Mouse (Mus musculus) heart, postnatal 36 days (tissue): ENCODE measurements around the gene Cpsf6. TPM values are rescaled to one million over a fixed set of nuclear protein-coding genes. Genes with fewer than 3 reads are reported as not detected.

Experiments used
- DNase-seq, 2 experiments: peaks; one replicate each; pipeline ENCODE4 v3.0.0; 2021 to 2022
- intact Hi-C: fragments of 180-260 bp; cut with DNase I; formaldehyde crosslinking; loops from one replicate; pipeline ENCODE4 v1.15.1; 2025
- total RNA-seq, 2 experiments: library from RNA; stranded (reverse); gene quantifications; 2 replicates each; pipeline ENCODE4 v1.2.3; 2021

Gene Cpsf6
- 10 to 100 TPM; 30.0 to 33.7 TPM for total RNA-seq

- intact Hi-C loops, result loop anchor here (10.0 kb wide), 1 partner anchor 315 kb away; the partner anchor contains the start of gene Cct2
- no peak for DNase-seq
Observed at GRCm38 (mm10) chr10:117379908-117380307, at the start of gene Cpsf6. Gene Cpsf6 (minus strand): TSS chr10:117380015.

DNA sequence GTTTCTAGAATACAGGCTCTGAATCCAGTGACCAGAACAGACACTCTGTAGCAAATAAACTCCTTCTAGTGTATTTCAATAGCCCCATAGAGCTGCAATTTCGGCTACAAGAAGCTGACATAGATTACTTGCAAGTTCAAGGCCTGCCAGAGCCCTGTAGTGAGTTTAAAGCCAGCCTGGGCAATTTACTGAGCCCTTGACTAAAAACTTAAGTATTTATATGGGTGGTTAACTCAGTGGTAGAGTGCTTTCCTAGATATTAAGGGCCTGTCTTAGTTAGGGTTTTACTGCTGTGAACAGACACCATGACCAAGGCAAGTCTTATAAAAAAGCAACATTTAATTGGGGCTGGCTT lies 46.8 kb upstream of the Cpsf6 start:
- no peak for DNase-seq
- intact Hi-C loops, result no loop called here

DNA sequence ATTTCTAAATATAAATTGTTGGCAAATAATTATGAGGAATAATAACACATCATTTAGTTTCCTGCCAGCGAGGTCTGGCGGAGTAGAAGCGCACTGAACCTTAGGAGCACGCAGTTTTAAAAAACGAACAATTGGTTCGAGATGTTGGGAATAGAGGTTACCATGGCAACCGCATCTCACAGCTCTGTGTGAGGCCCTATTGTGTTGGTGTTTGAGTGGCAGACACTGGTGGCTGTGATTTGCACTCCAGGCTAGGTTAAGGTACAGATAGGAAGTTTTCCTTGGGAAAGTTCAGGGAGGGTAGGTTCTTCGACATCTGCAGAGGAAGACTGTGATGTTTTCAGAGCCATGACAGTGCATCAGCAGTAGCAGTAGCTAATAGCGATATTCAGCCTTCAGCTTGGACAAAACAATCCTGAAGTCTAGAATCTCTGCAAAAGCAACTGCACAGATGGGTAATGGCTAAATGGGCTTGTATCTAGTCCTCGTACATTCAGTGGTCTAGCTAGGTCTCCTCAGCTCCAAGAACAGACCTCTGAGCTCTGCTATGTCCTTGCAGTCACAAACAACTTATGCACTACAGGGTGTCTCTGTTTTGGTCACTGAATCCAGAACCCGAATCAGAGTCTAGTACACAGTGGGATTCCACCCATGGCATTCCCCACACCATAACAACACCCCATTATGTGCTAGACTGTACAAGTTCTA lies 46.2 kb upstream of the Cpsf6 start:
- no peak for DNase-seq
- intact Hi-C loops, result no loop called here

DNA sequence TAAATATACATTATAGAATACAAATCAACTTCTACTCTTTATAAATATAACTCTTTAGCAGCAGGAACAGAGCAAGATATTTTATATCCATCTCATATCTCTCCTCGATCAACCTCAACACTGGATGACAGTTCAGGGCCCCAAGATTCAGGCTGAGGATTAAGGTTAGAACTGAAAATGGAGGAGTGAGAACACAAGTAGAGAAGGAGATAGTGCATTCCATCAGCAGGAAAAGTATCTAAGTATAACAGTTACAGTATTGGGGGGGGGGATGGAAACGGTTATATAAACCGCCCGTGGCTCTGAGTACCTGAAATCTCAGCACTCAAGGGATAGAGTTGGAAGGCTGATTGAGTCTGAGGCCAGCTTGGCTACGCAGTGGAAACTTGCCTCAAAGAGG lies 45.2 kb upstream of the Cpsf6 start:
- intact Hi-C loops, result no loop called here
- no peak for DNase-seq

DNA sequence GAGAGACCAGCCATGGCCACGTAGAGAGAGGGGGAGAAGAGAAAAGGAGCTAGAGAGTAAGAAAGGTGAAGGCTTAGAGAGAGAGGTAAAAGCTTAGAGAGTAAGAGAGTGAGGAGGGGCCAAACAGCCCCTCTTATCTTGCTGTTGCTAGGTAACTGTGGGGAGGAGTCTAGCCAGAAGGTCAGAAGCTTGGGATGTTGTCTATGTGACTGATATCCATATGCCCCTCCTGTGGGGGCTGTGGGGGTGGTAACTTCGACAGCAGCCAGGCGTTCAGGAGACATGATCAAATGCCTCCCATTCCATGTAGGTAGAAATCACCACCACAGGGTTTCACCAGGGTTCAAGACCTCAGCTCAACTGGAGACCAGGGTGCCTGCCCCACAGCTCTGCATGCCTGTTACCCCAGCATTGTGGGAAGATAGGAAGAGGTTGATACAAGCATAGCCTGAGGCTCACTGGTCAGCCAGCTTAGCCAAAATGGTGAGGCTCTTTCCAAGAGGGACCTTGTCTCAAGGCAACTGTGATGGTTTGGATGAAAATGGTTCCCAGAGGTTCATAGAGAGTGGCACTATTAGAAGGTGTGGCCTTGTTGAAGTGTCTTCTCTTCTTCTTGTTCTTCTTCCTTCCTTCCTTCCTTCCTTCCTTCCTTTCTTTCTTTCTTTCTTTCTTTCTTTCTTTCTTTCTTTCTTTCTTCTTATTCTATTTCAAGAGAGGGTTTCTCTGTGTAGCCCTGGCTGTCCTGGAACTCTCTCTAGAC lies 44.5 kb upstream of the Cpsf6 start:
- no peak for DNase-seq
- intact Hi-C loops, result no loop called here

GRCm38 (mm10) chr10:117423025-117424002 lies 43.5 kb upstream of the Cpsf6 start:
- intact Hi-C loops, result no loop called here
- DNase-seq, result no peak

- intact Hi-C loops, result no loop called here
- no peak for DNase-seq
Observed at GRCm38 (mm10) chr10:117422174-117422808, 42.5 kb upstream of the Cpsf6 start.

- intact Hi-C loops, result no loop called here
- DNase-seq, result no peak
Observed at GRCm38 (mm10) chr10:117421283-117422107, 41.7 kb upstream of the Cpsf6 start.

- intact Hi-C loops, result no loop called here
- DNase-seq, result no peak
Observed at GRCm38 (mm10) chr10:117420502-117421282, 40.9 kb upstream of the Cpsf6 start.

GRCm38 (mm10) chr10:117419577-117420290 lies 39.9 kb upstream of the Cpsf6 start:
- intact Hi-C loops, result no loop called here
- DNase-seq, result no peak

DNA sequence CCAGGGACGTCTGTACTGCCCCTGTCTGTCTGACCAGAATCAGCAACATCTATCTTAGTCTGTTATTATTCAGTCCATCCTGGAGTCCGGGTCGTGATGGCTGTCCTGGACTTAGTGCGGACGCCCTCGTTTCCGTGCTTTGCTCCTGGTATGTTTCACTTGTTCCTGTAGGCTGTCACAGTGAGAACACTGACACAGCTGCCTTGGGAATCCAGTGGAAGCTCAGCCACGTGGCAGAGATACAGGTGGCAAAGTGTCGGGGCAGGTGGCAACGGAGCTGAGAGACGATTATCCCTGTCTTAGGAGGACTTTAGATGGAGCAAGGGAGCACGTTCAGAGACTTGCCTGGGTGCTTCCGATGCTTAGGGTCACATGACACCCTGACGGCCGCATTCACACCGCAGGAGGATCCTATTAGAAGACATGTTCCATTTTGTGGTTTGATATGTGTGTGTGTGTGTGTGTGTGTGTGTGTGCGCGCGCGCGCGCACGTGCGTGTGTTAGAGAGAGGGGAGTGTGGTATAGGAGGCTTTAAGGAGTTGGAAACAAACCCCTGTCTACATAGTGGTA lies 38.9 kb upstream of the Cpsf6 start:
- intact Hi-C loops, result no loop called here
- no peak for DNase-seq

DNA sequence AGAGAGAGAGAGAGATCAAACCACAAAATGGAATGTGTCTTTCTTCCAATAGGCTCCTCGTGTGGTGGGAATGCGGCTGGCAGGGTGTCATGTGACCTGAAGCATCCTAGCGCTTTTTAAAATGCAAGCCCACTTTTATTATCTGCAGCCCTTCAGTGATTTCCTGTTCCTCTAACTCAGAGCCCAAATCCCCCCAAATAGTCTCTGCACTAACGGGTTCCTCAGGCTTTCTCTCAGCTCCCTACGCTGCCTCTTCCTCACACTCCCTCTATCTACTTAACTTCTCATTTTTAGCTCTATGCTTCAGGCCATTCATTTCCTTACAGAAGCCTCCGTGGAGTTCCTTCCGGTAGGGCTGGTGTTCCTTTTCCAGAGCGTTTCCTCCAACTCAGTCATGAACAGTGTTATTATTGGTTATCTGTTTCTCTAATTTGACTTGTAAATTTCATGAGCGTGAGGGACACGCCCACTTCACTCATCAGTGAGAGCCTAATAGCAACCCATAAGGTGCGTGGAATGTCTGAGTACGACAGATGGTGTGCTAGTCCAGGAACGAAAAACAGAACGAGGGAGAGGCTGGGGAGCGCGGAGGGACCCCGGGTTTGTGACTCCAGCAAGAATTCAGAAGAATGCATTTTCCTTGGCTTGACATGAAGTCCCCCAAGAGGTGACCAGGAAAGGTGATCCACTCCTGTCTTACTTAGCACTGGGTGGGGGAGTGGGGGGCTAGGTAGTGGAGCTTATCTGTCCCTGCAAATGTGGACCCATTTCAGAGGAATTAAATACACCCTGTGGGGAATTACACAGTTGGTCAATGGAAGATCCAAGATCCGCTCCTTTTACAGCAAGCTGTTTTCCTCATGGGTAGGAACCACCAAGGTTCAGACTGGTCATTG lies 38.2 kb upstream of the Cpsf6 start:
- no peak for DNase-seq
- intact Hi-C loops, result no loop called here

- no peak for DNase-seq
- intact Hi-C loops, result no loop called here
Observed at GRCm38 (mm10) chr10:117417470-117417767, 37.6 kb upstream of the Cpsf6 start.

- DNase-seq, result no peak
Observed at GRCm38 (mm10) chr10:117416636-117417469, 37.0 kb upstream of the Cpsf6 start.

DNA sequence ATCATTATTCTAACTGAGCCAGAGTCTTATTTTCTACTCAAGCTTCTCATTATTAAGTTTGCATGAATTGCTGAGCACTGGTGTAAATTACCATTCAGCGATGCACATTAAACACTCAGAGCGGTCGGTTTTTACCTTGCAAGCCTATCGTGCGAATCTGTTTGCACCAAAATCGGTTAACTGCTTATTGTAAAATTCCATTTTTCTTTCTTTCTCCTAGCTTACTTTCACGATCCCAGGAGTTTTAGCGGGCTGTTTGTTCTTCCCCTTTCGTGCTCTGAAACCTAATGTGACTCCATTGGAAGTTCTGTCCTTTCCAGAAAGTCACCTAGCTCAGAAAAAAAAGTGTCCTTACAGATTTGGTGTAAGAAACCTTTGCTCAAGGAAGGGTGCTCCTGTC lies 36.3 kb upstream of the Cpsf6 start:
- intact Hi-C loops, result no loop called here
- DNase-seq, result no peak

More at GRCm38 (mm10) chr10:117416636-117417469, 37.0 kb upstream of the Cpsf6 start:
- intact Hi-C loops, result no loop called here

- DNase-seq, result no peak
- intact Hi-C loops, result no loop called here
Observed at GRCm38 (mm10) chr10:117415364-117416057, 35.7 kb upstream of the Cpsf6 start.
